Mouse (Mus musculus): Measurements from ENCODE around the gene Agfg2. TPM values are rescaled to one million over a fixed set of nuclear protein-coding genes. Genes with fewer than 3 reads are reported as not detected.

Agfg2 gene
- polyA plus RNA-seq, 1 experiment from 2014 or later = 10.4 TPM

DNA sequence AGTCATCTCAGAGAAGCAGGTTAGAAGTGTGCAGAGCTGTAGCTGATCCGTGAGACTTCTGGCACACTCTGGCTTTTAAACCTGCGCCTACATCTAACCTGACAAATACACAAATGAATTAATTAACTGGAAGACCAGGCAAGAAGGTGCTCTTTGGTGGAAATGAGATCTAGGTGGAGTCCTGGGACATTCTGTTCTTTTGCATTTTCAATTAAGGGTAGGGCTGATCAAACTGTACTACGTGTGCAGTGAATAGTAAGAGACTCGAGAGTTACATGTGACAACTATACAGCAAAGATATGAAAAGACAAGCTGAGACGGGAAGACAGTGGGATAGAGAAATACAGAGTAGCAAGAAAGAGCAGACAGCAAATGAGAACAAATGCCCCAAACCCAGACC is 28.9 kb upstream of the Agfg2 start:
- Histone ChIP-seq H3K27ac (ENCODE audit: low read depth, low read length) (no peak overlapping the region), H3K36me3 (ENCODE audit: control insufficient read depth, insufficient read depth, low read length) (no peaks in the 10 kb centered on the region), H3K27me3 (replicated peaks; ENCODE audit: control insufficient read depth, insufficient read depth, low read length) (no peaks in the 10 kb centered on the region), H3K9me3 (replicated peaks; ENCODE audit: control insufficient read depth, low read length) (no peaks in the 10 kb centered on the region), H3K9ac (ENCODE audit: low read length) (no peak overlapping the region), H3K4me2 (ENCODE audit: low read length) (no peak overlapping the region), H3K4me1 (ENCODE audit: control insufficient read depth, insufficient read depth, low read length) (no peaks in the 10 kb centered on the region), H3K4me3 (ENCODE audit: low read depth, low read length) (no peak overlapping the region)
- WGBS = 75% methylated on average over 5 of the region's 5 CpGs
- DNase-seq (ENCODE audit: low spot score) = no peak
- no peak for ATAC-seq

DNA sequence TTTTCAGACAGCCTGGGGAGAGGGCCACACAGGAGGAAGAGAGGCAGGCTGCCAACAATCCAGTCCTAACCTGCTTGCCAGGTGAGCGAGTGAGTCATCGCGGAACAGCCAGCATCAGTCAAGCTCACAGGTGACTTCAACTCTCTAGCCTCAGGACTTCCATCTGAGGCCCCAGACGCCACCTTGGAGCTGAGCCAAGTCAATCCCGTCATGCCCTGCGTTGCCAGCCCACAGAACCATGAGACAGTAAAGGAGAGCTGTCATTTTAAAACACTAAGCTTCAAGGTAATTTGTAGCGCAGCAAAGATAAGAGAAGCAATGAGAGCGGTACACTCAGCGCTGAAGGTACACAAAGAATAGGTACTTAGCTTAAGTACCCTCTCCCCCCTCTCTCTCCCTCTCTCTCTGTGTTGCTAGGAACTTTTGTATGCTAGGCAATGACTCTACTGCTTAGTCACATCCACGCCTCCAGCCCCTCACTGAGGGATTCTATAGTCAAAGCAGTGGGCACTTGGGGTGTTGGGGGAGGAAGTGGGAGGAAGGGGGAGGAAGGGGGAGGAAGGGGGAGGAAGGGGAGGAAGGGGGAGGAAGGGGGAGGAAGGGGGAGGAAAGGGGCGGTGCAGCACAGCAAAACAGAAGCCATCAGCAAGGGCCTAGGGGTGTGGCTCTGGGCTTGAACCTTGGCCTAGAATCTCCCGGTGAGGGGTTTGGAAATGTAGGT is 22.5 kb upstream of the Agfg2 start:
- H3K4me2 ChIP-seq (ENCODE audit: low read length) = no peak overlapping the region
- ATAC-seq = no peak
- WGBS = 46% methylated on average over 12 of the region's 12 CpGs
- DNase-seq (ENCODE audit: low spot score) = peak; percentile 68
- no peaks in the 10 kb centered on the region for H3K9me3 ChIP-seq (replicated peaks; ENCODE audit: control insufficient read depth, low read length)
- H3K4me3 ChIP-seq (ENCODE audit: low read depth, low read length) = no peak overlapping the region
- H3K27ac ChIP-seq (ENCODE audit: low read depth, low read length) = no peak overlapping the region
- no peaks in the 10 kb centered on the region for H3K36me3 ChIP-seq (ENCODE audit: control insufficient read depth, insufficient read depth, low read length)
- H3K4me1 ChIP-seq (ENCODE audit: control insufficient read depth, insufficient read depth, low read length) = peaks cover 3% of the 10 kb centered on the region; the same call in 1 of the 2 replicates
- H3K9ac ChIP-seq (ENCODE audit: low read length) = no peak overlapping the region
- H3K27me3 ChIP-seq (replicated peaks; ENCODE audit: control insufficient read depth, insufficient read depth, low read length) = no peaks in the 10 kb centered on the region

GRCm38 (mm10) chr5:137705242-137705641 is 20.7 kb upstream of the Agfg2 start:
- DNase-seq (ENCODE audit: low spot score) (no peak), ATAC-seq (no peak)
- Histone ChIP-seq H3K4me3 (ENCODE audit: low read depth, low read length) (no peak overlapping the region), H3K36me3 (ENCODE audit: control insufficient read depth, insufficient read depth, low read length) (no peaks in the 10 kb centered on the region), H3K27ac (ENCODE audit: low read depth, low read length) (no peak overlapping the region), H3K9me3 (replicated peaks; ENCODE audit: control insufficient read depth, low read length) (no peaks in the 10 kb centered on the region), H3K27me3 (replicated peaks; ENCODE audit: control insufficient read depth, insufficient read depth, low read length) (no peaks in the 10 kb centered on the region), H3K4me2 (ENCODE audit: low read length) (no peak overlapping the region), H3K4me1 (ENCODE audit: control insufficient read depth, insufficient read depth, low read length) (peaks cover 3% of the 10 kb centered on the region; the same call in 1 of the 2 replicates), H3K9ac (ENCODE audit: low read length) (no peak overlapping the region)
- whole genome bisulfite sequencing = 52% methylated on average over 6 of the region's 6 CpGs

- Histone ChIP-seq H3K4me2 (ENCODE audit: low read length) (no peak overlapping the region), H3K9me3 (replicated peaks; ENCODE audit: control insufficient read depth, low read length) (no peaks in the 10 kb centered on the region), H3K4me3 (ENCODE audit: low read depth, low read length) (no peak overlapping the region), H3K36me3 (ENCODE audit: control insufficient read depth, insufficient read depth, low read length) (no peaks in the 10 kb centered on the region), H3K4me1 (ENCODE audit: control insufficient read depth, insufficient read depth, low read length) (no peaks in the 10 kb centered on the region), H3K27me3 (replicated peaks; ENCODE audit: control insufficient read depth, insufficient read depth, low read length) (no peaks in the 10 kb centered on the region), H3K9ac (ENCODE audit: low read length) (no peak overlapping the region), H3K27ac (ENCODE audit: low read depth, low read length) (no peak overlapping the region)
- no peak for DNase-seq (ENCODE audit: low spot score)
- ATAC-seq = no peak
- 65% methylated on average over 2 of the region's 2 CpGs for WGBS
Observed at GRCm38 (mm10) chr5:137699850-137700249, 15.3 kb upstream of the Agfg2 start.

DNA sequence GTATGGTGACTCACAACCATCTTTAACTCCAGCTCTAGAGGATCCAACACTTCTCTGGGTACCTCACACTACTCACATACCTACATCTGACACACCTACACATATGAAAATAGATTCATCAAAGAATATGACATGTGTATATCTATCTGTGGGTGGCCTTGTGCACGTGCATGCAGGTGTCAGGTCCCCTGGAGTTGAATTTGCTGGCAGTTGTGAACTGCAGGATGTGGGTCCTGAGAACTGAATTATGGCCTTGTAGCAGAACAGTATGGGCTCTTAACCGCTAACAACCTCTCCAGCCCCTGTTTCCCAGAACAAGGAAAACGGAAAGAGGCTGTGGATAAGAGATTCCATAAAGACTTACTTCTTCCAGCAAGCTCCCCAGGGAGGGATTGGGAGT is 14.6 kb upstream of the Agfg2 start:
- Histone ChIP-seq H3K4me1 (ENCODE audit: control insufficient read depth, insufficient read depth, low read length) (no peaks in the 10 kb centered on the region), H3K9ac (ENCODE audit: low read length) (no peak overlapping the region), H3K27ac (ENCODE audit: low read depth, low read length) (no peak overlapping the region), H3K27me3 (replicated peaks; ENCODE audit: control insufficient read depth, insufficient read depth, low read length) (no peaks in the 10 kb centered on the region), H3K9me3 (replicated peaks; ENCODE audit: control insufficient read depth, low read length) (no peaks in the 10 kb centered on the region), H3K4me2 (ENCODE audit: low read length) (no peak overlapping the region), H3K4me3 (ENCODE audit: low read depth, low read length) (no peak overlapping the region), H3K36me3 (ENCODE audit: control insufficient read depth, insufficient read depth, low read length) (no peaks in the 10 kb centered on the region)
- DNase-seq (ENCODE audit: low spot score) = no peak
- no peak for ATAC-seq
- WGBS = 77% methylated on average over 3 of the region's 3 CpGs

DNA sequence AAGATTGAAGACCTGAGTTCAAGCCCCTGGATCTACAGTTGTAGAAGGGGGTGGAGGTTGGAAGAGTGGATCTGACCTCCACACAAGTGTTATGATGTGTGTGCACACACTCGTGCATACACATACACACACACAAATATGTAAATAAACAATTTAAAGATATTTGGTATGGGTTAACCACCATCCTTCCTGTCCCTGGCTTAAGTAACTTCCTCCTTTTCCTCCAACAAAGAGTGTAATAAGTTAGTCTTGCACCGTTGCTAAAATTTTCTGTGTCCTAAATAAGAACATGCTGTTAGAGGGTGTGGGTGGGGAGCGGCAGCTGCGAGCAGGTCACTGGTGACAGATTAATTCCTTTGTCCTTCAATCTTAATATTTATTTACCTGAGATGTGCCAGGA is 11.4 kb upstream of the Agfg2 start:
- H3K27ac ChIP-seq (ENCODE audit: low read depth, low read length) = no peak overlapping the region
- no peaks in the 10 kb centered on the region for H3K9me3 ChIP-seq (replicated peaks; ENCODE audit: control insufficient read depth, low read length)
- no peak overlapping the region for H3K4me2 ChIP-seq (ENCODE audit: low read length)
- no peak overlapping the region for H3K4me3 ChIP-seq (ENCODE audit: low read depth, low read length)
- no peaks in the 10 kb centered on the region for H3K4me1 ChIP-seq (ENCODE audit: control insufficient read depth, insufficient read depth, low read length)
- ATAC-seq (no peak), DNase-seq (ENCODE audit: low spot score) (no peak)
- no peaks in the 10 kb centered on the region for H3K27me3 ChIP-seq (replicated peaks; ENCODE audit: control insufficient read depth, insufficient read depth, low read length)
- no peak overlapping the region for H3K9ac ChIP-seq (ENCODE audit: low read length)
- H3K36me3 ChIP-seq (ENCODE audit: control insufficient read depth, insufficient read depth, low read length) = no peaks in the 10 kb centered on the region
- 92% methylated on average over 4 of the region's 4 CpGs for WGBS

GRCm38 (mm10) chr5:137694796-137695195 is 10.3 kb upstream of the Agfg2 start:
- ATAC-seq (no peak), DNase-seq (ENCODE audit: low spot score) (peak; percentile 32)
- no peak overlapping the region for H3K4me2 ChIP-seq (ENCODE audit: low read length)
- H3K36me3 ChIP-seq (ENCODE audit: control insufficient read depth, insufficient read depth, low read length) = no peaks in the 10 kb centered on the region
- no peaks in the 10 kb centered on the region for H3K9me3 ChIP-seq (replicated peaks; ENCODE audit: control insufficient read depth, low read length)
- H3K9ac ChIP-seq (ENCODE audit: low read length) = no peak overlapping the region
- H3K27ac ChIP-seq (ENCODE audit: low read depth, low read length) = no peak overlapping the region
- no peaks in the 10 kb centered on the region for H3K4me1 ChIP-seq (ENCODE audit: control insufficient read depth, insufficient read depth, low read length)
- WGBS = 13% methylated on average over 3 of the region's 3 CpGs
- no peak overlapping the region for H3K4me3 ChIP-seq (ENCODE audit: low read depth, low read length)
- no peaks in the 10 kb centered on the region for H3K27me3 ChIP-seq (replicated peaks; ENCODE audit: control insufficient read depth, insufficient read depth, low read length)

GRCm38 (mm10) chr5:137691881-137692280 is 7.4 kb upstream of the Agfg2 start:
- Histone ChIP-seq H3K4me2 (ENCODE audit: low read length) (no peak overlapping the region), H3K9ac (ENCODE audit: low read length) (no peak overlapping the region), H3K4me3 (ENCODE audit: low read depth, low read length) (no peak overlapping the region), H3K36me3 (ENCODE audit: control insufficient read depth, insufficient read depth, low read length) (no peaks in the 10 kb centered on the region), H3K27me3 (replicated peaks; ENCODE audit: control insufficient read depth, insufficient read depth, low read length) (no peaks in the 10 kb centered on the region), H3K4me1 (ENCODE audit: control insufficient read depth, insufficient read depth, low read length) (no peaks in the 10 kb centered on the region), H3K27ac (ENCODE audit: low read depth, low read length) (no peak overlapping the region), H3K9me3 (replicated peaks; ENCODE audit: control insufficient read depth, low read length) (no peaks in the 10 kb centered on the region)
- 78% methylated on average over 1 of the region's 1 CpGs for WGBS
- DNase-seq (ENCODE audit: low spot score) (no peak), ATAC-seq (no peak)

DNA sequence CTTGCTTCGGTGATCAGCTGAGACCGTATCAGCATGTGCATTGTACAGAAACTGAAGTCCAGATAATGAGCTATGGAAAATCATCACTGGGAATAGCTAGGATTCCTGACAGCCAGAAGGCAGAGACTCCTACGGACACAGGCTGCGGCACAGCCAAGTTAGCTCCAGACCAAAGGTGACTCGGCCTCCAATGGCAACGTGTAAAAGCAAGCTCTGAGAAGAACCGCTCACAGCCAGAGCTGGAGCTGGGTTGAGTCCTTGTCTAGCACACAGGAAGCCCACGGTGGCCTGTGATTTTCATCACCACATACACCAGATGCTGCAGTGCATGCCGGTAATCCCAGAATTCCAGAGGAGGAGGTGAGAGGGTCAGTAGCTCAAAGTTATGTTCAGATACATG is 6.0 kb upstream of the Agfg2 start:
- 74% methylated on average over 9 of the region's 9 CpGs for WGBS
- Histone ChIP-seq H3K36me3 (ENCODE audit: control insufficient read depth, insufficient read depth, low read length) (no peaks in the 10 kb centered on the region), H3K9me3 (replicated peaks; ENCODE audit: control insufficient read depth, low read length) (no peaks in the 10 kb centered on the region), H3K4me2 (ENCODE audit: low read length) (no peak overlapping the region), H3K27ac (ENCODE audit: low read depth, low read length) (no peak overlapping the region), H3K27me3 (replicated peaks; ENCODE audit: control insufficient read depth, insufficient read depth, low read length) (no peaks in the 10 kb centered on the region), H3K4me1 (ENCODE audit: control insufficient read depth, insufficient read depth, low read length) (no peaks in the 10 kb centered on the region), H3K9ac (ENCODE audit: low read length) (no peak overlapping the region), H3K4me3 (ENCODE audit: low read depth, low read length) (no peak overlapping the region)
- ATAC-seq (no peak), DNase-seq (ENCODE audit: low spot score) (no peak)

All from forebrain, embryonic 14.5 days (tissue).